Mouse (Mus musculus) layer of hippocampus, postnatal 10 days (tissue): ENCODE data around the gene Lrrc55. TPM values are rescaled to one million over a fixed set of nuclear protein-coding genes. Genes with fewer than 3 reads are reported as not detected.

Experiments used
- DNase-seq, 2 experiments: peaks; one replicate each; pipeline ENCODE4 v3.0.0; 2021; ENCODE audit warnings: low spot score in 2 of 2
- total RNA-seq, 2 experiments: library from RNA; stranded (reverse); gene quantifications; 2 replicates each; pipeline ENCODE4 v1.2.3; 2021

Lrrc55 gene
- total RNA-seq, 2 experiments from 2014 or later, result 40.1 to 43.0 TPM

DNA sequence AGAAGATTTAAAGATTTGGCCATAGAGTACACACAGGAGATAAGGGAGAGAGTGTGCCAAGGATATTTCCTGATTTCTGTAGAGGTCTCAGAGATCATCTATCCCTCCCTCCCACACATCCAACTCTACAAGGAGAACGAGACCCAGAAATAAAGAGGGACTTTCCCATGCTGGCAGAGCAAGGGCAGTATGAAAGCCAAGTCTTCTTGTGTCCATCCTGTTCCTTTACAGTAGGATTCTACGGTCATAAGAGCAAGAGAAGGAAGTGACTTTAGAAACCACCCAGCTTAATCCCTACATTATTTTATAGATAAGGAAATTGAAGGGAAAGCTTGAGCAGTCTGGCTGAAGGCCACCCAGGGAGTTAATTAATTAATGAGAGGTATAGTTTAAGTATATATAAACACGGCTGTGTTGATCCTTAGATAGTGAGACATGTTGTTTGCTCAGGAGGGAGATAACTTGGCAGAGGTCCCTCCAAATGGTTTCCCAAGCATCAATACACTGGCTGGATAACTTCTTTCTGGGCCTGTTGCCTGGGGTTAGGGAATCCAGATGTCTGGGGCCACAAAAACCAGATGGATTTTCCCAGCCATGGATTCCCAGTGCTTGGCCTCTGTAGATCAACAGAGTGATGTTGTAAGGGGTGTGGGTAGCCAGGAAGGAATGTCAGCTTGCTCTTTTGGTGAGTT is 24.8 kb downstream of the Lrrc55 start:
- DNase-seq, result no peak

DNA sequence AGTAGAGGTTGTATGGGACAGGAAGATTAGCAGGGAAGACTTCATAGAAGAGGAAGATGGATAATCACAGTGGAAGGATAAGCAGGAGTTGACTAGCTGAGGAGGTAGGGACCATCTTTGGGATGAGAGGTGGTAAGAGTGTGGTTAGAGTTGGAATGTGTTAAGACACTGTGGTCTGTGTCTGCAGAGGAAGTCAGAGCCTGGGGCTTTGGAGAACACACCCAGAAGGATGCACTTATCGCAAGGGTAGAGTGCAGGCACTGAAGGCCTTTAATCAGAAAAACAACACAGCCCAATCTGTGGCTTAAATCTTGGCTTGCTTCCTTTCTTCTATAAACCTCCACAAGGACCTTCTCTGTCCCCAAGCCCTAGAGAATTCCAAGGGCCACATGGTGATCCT is 28.7 kb downstream of the Lrrc55 start:
- no peak for DNase-seq

DNA sequence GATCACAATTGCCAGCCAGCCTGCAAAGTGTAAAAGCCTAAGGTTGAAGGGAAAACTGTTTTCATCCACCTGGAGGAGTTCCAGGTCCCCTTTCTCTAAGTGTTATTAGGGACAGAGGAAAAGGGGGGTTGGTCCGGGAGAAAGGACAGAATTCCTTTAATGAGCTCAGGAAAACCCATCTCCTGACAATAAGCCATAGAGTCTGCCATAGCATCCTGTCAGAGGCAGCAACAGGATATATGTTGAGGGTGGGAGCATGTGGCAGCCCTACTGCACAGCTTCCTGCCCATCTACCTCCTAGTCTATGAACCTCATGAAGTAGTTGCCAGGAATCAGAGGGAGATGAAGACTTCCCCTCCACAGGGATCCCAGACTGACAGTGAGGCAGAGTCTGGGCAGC is 29.4 kb downstream of the Lrrc55 start:
- DNase-seq, result no peak

DNA sequence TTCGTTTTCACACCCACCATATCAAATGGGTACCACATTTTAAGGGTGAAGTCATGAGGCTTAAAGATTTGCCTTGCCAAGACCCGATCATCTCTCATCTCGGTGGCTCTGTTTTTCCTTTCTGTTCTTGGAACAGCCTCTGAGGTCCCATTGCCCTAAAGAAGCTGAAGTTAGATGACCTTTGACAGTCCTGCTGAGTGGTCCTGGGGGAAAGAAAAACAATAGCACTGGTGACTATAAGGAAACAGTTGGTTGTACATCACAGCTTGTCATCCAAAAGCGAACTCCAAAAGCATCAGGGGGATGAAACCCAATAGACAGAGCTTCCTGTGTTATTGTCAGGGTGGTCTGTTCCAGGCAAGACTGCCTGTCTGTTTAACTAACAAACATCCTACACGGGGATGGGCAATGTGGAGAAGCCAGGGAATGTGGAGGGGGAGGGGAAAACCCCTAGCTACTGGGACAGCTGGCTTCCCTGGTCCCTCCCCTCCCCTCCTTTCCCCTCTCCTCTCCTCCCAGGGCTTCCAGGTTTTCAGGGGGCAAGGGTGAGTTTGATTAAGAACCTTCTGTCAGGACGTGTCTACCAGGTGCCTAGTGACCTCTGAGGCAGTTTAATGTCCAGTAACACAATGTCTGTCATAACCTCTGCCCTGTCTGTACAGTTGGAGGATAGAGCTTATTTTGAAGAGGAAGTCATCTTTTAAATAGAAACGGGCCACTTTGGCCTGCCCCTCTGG is 33.5 kb downstream of the Lrrc55 start:
- no peak for DNase-seq

DNA sequence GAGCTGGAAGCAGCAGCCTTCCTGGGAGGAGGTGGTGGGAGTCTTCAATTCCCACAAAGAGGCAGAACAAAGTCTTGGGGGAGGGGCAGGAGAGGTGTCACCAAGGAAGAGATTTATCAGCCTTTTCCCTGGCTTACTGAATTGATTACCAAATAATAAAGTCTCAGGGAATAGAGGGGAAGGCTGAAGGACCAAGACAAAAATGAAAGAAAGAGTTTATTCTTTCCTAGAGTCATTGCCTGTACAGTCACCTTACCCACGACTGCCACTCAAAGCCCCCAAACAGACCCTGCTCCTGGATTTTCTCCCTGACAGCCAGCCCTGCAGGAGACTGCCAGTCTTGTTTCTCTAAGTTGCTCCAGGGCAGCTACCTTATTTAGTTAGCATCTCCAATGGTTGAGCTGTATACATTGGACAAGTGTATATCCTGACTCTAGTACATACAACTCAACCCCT is 35.3 kb downstream of the Lrrc55 start:
- no peak for DNase-seq

DNA sequence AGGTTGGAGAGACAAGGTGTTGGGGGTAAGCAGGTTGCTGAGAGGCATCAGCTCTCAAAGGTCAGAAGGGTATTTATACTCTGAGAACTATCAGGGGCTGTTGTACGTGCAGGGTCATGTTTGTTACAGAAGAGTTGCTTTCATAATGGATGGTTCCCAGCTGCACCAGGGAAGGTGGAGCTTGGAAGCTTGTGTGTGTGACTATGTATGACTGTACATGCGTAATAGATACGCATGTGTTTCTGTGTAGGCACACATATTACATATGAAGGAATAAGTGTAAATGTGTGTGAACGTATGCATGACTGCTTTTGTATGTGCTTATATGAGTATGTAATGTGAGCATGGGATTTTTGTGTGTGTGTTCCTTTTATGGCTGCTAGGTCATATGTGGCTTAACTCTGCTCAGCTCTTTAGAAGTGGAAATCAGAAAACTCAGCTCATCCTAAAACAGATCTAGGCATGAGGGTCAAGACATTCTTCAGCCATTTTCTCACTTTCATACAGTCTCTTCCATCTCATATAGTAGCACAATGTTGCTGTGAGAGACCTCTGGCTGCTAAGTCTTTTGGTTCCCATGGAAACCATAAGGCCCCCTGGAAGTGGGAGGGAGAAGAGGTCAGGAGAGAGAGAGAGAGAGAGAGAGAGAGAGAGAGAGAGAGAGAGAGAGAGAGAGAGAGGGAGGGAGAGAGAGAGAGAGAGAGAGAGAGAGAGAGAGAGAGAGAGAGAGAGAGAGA is 35.9 kb downstream of the Lrrc55 start:
- no peak for DNase-seq

DNA sequence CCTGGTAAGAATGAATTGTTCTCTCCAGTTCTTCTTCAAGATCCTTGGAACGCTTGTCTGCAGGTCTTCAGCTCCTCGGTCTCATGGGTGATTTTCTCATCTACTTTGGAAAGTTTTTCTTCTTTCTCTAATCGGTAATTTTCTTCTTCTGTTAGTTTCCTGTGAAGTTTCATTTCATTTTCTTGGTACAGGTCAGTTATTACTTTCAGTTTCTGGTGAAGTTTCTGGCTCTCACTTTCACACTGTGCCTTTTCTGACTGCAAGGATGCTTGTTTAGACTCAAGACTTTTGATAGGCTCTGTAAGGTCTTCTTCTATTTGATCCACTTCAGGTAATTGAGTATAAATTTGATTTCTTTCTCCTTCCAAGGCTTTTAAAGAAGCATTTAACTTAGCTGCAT is 39.6 kb downstream of the Lrrc55 start:
- no peak for DNase-seq

DNA sequence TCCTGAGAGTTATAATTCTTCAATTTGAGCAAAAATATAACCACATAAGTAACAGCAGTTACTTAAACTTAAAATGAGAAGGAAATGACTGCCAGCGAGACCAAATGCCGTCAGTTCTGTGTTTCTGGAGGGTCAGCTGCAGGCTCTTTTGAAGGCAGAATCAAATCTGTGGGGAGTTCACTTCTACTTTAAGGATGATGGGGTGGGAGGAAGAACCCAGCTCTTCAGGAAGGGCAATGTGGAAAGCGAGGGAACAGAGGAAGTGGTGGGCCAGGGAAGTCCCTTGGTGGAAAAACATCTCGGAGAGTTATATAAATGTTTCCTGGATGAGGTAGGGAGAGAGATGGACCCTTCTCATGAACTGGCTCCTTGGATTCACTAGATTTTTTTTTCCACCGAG is 40.9 kb downstream of the Lrrc55 start:
- no peak for DNase-seq

DNA sequence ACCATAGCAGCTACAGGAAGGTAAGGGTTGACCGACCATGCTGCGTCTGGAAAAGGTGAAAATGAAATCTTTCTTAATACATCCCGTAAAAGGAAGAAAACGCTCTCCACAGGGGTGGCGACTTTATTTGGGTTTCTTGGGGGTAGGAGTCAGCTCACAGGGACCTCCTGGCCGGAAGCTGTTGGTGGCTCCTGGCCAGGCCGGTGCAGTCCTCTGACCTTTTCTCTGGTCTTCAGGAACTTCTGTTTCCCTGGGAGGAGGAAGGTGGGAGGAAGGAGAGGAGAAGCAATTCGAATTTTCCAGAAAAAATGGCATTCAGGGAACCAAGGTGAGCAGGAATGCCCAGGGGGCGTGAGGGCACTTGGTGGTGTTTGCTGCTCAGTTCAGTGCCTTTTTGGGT is 41.7 kb downstream of the Lrrc55 start:
- DNase-seq, result no peak

DNA sequence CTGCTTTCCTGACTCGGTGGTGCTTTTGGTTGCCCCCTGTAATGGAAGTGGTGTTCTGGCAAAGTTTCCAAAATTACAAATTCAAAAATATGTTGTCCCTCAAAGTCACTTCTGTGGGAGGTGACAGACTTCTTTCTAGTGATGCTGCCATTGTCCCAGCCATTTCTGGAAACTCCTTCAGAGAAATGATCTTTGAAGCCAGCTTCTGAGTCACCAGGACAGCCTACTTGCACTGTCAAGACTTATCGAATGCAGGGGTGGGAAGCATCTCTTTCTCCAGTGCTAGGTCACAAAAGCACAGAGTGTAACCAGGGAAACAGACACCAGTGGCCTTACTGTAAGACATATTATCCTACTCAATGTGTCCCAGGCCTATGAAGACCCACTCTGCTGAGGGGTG is 45.8 kb downstream of the Lrrc55 start:
- no peak for DNase-seq

DNA sequence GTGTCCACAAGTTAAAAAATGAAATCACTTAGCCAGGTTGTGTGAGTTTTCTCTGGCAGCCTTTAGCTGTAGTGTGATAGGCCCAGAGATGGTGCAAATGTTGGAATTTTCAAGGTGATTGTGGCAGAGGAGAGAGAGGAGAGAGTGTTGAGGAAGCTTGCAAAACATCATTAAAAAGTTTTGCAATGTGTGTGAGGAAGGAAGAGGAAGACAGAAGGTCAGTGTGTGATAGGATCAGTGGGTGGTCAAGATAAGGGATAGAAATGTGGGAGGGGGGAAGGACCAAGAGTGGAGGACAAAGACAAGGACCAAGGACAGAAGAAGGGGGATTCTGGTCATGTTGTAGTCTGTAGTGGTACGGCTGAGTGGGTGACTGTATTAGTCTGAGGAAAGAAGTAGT is 46.6 kb downstream of the Lrrc55 start:
- DNase-seq, result no peak

DNA sequence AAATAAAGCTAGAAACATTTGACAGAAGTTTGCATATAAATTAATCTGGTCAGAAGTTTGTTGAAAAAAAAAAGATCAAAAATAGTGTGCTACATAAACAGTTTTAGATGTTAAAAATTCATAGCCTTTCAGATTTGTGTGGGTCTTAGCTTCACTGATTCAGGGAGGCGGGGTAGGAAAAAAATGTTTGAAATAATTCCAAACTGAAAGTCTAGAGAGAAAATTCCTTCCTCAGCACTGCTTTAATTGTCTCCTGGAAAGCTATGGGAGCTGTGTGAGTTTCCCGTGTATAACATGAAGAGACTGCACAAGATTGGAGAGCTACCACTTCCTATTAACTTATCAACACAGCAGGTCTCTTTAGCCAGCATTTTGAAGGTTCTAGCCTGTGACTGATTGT is 49.5 kb downstream of the Lrrc55 start:
- DNase-seq, result no peak

DNA sequence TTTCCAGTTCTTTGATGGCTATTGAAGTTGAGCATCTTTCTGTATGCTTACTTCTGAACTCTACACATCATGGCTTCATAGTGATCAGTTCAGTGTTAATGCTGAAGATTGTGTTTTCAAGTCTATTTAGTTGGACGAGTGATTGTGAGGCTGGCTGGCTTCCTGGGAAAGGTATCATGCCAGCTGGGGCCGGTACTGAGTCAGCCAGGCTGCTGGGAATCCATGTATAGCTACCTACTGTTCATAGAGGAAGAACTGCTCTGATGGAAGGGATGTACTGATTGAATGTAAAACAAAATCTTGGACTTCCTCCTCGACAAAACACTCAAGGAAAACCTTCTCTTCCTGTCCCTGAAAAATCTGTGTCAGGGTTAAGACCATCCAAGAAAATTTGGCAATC is 51.7 kb downstream of the Lrrc55 start:
- no peak for DNase-seq

DNA sequence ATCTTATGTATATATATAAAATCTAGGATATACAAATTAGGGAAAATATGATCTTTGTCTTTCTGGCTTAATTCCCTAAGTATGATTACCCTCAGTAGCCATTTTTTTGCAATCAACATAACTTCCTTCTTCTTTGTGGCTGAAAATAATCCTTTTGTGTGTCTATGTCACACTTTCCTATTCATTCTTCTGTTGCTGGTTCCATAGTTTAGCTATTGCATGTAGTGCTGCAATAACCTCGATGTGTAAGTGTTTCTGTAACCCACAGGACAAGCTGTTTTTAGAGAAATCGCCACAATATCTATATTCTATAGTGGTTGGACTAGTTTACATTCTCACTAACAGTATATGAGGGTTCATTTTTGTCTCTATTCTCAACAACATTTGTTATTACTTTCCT is 52.1 kb downstream of the Lrrc55 start:
- no peak for DNase-seq

DNA sequence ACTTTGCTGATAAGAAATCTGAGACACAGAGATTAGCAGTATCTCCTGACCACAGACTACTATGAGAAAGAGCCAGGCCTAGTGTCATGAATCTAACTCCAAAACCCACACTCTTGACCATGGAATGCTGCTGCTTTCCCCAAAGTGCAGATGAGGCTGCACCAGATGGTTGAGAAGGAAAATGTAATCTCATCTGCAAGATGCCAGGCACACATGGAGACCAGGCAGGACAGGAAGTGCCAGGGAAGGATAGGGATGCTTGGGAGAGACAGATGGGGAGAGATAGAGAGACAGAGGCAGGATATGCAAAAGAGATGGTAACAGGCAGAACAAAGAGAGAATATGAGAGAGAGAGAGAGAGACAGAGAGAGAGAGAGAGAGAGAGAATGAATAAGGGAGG is 56.2 kb downstream of the Lrrc55 start:
- no peak for DNase-seq

DNA sequence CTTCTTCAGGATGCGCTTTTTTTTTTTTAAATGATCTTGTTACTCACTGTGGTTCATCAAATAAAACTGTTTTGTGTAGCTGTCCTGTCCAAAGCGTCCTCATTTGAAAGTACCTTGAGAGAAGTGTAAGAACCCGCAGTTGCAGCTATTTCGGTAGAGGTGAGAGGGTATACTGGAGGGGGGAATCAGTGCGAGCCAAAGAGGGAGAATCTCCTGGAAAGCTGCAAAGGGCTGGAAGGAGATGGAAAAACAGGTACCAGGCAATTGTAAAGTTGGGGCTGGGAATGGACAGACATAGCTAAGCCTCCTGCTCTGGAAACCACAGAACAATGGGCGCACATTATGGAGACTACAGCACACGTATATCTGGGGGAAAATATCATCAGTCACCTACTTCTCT is 57.2 kb downstream of the Lrrc55 start:
- DNase-seq, result no peak

DNA sequence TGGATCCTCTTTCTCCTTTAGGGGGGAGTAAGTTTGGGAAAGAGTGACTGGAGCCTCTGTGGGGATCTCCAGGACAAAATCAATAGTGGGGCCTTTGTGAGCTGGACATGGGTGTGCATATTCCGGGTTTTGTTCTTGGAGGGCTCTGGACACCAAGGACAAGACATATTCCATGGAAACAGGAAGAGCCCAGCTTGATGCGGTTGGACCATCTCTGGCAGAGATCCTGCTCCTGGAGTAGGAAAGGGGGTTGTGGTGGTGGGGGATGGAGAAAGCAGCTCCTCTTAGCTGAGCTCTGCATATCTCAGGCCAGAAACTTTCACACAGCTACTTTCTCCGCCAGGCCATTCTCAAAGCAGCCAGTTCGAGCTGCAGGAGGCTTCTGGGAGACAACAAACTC is 57.6 kb downstream of the Lrrc55 start:
- DNase-seq, result no peak

DNA sequence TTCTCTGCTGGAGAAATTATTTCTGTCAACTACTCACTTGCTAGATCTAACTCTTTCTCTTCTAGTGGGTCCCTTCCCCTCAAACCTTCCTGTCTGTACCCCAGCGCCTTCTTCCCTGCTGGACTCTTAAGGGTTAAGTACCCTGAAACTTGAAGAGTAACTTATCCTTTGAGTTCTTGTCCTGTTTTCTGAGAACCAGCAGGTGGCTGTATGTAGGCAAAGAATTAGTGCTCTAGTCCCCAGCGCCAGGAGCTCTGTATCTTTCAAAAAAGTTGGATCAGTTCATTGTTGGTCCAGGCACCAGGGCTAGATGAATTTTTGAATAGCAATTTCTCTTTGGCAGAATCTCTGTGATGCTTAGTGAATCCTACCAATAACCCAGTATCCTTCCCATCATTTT is 58.9 kb downstream of the Lrrc55 start:
- no peak for DNase-seq

DNA sequence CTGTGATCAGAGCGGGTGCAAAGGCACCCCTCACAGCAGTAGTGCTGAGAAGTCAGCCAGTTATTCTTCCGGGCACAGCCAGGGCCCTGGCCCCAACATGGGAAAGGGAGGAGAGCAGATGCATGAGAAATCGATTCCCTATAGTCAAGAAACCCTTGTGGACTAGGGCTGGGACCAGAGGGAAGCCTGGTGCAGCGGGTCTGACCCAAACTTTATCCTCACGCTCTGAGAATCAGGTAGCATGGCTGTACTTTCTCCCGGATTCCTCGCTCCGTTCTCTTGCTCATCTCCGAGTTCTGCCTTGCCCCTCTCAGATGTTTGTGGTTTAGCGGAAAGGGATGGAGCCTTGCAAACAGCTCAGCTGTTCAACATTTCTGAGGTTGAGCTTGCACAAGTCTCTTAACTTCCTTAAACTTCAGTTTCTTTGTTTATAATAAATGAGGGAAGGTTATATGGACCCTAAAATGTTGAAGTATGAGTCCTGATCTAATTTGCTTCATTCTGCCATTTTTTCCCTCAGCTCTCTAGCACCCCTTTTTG is 59.3 kb downstream of the Lrrc55 start:
- no peak for DNase-seq

DNA sequence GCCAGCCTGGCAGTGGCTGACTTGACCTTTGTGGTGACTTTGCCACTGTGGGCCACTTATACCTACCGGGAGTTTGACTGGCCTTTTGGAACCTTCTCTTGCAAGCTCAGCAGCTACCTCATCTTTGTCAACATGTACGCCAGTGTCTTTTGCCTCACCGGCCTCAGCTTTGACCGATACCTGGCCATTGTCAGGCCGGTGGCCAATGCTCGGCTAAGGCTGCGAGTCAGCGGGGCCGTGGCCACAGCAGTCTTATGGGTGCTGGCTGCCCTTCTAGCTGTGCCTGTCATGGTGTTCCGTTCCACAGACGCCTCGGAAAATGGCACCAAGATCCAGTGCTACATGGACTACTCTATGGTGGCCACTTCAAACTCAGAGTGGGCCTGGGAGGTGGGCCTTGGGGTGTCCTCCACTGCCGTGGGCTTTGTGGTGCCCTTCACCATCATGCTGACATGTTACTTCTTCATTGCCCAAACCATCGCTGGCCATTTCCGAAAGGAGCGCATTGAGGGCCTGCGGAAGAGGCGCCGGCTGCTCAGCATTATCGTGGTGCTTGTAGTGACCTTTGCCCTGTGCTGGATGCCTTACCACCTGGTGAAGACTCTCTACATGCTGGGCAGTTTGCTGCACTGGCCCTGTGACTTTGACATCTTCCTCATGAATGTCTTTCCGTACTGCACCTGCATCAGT is 60.0 kb downstream of the Lrrc55 start:
- peak in 1 of 2 experiments; percentile 8 for DNase-seq

DNA sequence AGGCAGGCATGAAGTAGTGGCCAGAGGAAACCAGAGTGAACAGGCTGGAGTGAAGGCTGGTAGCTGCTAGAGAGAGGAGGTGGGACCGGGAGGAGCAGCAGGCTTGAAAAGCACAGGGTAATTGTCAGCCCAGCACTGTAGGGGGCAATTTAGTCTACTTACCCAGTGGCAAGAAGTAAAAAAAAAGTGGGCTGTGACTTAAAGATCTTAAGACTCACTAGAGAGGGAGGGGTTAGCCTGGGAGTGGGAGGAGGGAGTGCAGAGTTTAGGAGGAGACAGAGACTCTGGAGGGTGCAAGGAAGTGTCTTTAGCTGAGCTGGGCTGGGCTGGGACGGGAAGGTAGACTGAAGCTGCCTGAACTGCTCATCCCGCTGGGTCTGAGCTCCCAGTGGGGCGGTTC is 60.9 kb downstream of the Lrrc55 start, which contains the start of gene Aplnr:
Gene Aplnr, plus strand, starts transcription at position 137 of the 400 bp plus-strand sequence.
- DNase-seq, result peak in 1 of 2 experiments; percentile 6
